Mouse (Mus musculus): Measurements from ENCODE around the gene Hpdl.

Hpdl gene

DNA sequence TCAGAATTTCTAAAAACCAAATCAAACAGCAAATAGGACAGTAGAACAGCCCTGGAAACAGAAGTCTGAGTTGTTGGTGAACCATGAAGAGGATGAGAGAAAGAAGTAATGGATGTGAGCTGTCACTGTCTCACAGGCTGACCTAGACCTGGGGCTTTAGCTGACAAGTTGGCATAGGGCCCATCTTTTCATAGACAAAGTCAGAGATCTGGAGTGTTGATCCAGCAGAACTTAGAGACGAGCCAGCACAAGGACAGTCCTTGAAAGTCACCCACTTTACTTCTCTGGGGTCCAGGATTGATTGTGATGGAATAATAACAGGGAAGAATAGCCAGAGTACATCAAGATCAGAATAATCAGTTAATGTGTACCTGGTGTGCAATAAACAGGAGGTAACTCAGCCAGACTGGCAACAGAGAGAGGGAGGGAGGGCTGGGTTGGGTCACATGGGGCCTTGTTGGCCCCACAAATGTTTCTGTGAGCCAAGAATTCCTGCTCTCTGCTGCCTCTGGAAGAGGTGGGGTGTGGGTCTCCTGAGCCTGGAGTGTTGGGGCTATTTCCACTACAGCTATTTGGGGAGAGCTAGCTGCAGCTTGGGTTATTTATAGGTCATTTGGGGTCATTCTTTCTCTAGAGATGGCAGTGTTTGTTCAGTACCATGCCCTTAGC lies 24.9 kb downstream of the Hpdl start:
- DNase-seq, result no peak

DNA sequence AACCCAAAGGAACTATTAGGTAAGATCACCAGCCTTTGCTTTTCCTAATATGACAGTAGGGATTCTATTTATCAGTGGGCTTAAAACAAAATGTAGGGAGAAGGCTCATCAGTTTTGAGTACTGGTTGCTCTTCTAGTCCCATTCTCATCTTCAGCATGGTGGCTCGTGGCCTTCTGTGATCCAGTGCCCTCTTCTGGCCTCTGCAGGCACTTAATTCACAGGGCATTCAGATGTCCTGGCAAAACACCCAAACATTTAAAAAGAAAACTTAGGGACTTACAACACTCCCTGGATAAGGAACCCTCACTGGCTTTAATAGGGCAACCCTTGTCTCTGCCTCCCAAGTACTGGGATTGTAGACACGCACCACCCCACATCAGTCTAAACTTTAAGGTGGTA lies 27.2 kb downstream of the Hpdl start:
- no peak for DNase-seq

DNA sequence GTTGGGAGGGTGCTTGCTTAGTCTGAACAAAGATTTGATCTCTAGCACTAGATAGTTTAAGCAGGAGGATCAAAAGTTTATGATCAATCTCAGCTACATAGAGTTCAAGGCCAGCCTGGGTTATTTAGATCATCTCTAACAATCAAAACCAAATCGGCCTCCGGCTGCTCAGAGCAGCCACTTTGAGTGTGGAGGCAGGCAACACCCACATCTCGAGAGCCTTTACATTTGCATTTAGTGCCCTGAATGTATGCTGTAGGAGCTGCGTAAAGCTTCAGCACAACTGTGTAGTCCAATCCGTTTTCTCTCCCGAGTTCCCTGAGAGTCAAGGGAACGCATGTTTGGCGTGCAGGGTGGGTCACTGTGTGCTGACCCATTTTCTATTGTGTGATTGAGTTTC lies 29.1 kb downstream of the Hpdl start:
- no peak for DNase-seq

DNA sequence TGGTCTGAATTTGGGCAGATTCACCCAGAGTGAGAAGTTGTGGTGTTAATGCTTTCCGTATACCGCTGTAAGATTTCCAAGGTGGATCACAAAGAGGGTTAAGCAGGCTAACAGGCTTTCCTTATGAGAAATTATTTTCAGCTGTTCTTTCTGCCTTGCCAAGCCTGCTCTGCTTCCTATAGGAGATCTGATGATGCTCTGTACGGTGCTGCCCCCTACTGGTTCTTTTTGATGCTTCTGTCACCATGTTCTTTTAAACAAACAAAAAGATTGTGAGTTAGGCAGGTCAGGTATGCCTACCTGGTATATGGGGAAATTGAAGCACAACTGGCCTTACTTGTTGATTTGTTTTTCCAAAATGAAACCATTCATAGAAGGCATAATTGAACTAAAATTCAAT lies 32.6 kb downstream of the Hpdl start:
- DNase-seq, result peak; percentile 90

DNA sequence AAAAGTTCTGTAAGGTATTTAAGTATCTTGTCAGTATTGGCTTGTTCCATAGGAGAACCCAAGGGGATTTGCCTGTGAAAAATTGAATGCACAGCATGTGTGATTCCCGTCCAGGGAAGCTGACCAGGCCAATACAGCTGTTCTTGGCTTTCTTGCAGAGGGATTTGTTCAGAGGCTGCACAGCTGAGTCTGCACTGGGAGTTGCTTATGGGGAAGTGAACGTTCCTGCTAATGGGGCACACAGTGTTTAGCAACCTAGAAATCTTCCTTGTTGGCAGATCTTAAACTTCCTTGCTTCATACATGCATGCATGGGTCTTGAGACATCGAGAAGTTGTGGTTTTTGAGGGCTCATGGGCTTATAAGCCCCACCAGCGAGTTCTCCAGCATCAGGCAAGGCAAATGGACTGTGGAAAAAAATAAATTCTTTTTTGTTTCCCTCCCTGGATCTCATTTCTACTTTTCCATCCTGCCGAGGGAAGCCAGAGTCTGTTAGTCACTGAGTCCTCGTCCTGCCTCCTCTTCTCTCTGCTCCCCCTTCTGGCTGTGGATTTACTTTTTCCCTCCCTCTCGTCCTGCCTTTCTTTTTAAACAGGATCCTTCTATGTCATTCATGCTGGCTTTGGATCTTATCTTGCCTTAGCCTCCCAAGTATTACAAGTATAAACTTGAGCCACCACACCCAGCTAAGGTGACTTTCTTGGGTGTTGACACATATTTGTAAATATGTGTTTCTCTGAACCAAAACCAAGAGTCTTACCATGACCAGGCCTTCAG lies 33.3 kb downstream of the Hpdl start:
- no peak for DNase-seq

DNA sequence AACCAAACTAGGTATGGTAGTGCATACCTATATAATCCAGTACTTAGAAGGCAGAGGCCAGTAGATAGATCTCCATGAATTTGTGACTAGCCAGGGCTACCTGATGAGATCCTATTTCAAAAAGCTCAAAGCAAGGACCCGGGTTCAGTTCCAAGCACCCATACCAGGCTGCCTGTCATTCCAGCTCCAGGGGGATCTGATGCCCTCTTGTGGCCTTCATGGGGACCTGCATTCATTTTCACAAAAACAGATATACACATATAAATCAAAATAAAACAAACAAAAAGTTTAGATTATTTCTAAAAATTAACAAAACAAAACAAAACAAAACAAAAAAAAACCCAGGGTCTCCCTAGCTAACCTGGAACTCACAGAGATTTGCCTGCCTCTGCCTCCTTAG lies 34.9 kb downstream of the Hpdl start:
- DNase-seq, result no peak

DNA sequence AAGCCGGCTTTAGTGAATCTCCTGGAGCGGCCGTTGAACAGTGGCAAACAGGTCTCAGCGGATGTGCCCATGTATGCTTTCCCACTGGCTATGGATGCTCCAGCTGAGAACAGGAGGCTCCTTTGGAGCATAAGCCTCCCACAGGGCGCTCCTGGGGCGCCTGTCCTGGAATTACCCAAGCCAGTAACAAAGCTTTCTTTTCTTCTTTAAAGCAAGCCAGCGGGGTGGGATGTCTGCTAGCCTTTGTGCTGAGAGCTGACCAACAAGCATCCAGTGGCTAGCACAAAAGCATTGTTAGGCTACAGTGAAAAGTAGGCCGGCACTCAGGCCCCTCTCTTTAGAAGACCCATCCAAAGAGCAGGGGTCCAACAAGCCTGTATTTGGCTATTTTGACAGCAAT lies 39.3 kb downstream of the Hpdl start:
- peak; percentile 56 for DNase-seq

DNA sequence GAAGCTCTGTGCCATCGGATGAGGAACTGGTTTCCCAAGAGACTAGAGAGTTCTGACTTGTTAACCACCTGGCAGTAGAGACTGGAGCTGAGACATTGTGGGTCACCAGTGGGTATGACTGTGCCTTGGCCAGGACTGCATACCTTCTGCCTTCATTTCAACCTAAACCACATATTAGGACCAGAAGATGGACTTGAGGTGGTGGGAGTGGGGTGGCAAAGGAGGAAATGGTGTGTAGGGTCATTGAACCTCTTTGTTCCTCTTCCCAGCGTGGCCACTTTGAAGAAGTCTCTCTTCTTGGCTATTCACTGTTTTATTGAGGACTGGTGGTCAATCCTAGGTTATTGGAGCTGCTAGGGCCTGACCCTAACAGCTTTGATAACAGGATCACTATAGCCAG lies 40.1 kb downstream of the Hpdl start:
- no peak for DNase-seq

DNA sequence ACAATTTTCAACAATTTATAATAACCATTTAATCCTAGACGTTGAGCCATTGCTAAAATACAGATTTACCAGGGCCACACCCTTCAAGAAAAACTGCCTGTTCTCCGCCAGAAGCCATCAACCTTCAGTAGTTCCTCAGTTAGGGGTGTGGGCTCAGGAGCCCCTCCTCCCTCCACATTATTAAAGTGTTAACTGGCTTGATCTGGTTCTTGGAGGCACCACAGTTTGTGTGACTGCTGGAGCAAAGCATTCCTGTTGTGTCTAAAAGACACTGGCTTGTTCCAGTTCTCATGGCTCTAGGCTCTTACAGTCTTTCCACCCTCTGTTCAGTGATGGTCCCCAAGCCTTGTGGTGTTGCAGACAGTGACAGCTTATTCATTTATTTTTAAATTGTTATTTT lies 41.0 kb downstream of the Hpdl start:
- no peak for DNase-seq

DNA sequence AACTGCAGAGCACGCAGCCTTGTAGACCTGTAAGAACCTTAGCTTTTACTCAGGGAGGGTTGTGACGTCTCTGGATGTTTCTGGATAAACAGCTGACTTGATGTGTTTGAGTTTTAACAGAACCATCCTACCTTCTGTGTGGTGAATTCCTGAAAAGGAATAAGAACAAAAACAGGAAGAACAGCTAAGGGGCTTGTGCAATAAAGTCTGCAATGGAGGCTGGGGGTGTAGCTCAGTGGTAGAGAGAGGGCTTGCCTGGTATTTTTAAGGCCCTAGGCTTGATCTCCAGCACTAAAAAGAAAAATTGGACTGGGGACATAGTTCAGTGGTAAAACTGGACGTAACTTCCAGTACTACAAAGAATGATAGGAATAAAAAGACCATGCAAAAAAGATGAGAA lies 44.4 kb downstream of the Hpdl start:
- no peak for DNase-seq

DNA sequence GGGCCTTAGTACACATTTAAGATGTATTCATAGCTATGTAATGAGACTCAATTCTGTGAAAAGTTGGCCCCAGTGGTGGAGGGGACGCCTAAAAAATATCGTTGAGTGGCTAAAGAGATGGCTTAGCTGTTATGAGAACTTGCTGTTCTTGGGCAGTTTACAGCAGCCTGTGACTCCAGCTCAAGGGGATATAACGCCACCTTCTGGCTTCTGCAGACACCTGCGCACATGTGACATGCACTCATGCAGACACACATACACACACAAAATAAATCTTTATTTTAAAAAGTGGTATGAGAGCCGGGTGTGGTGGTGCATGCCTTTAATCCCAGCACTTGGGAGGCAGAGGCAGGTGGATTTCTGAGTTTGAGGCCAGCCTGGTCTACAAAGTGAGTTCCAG lies 45.1 kb downstream of the Hpdl start:
- DNase-seq, result no peak

Measured in embryo, embryonic 11 days (tissue).